Mouse (Mus musculus) MEL (cell line): Measurements from ENCODE around the gene Poc1b. TPM values are rescaled to one million over a fixed set of nuclear protein-coding genes. Genes with fewer than 3 reads are reported as not detected.

Experiments
- polyA plus RNA-seq, 2 experiments: library from polyadenylated mRNA; stranded (reverse) in 1 of 2; unstranded in 1 of 2; fragments of >175 nt in 1 of 2; fragments of >200 nt in 1 of 2; gene quantifications; 2 replicates each; pipeline versions ENCODE4 v1.2.1 to v1.2.4; 2012; ENCODE audit warnings: low replicate concordance in 2 of 2, low read depth in 1 of 2; ENCODE audit not compliant: insufficient read length in 2 of 2, insufficient read depth in 1 of 2, missing spikeins in 1 of 2
- total RNA-seq: library from RNA; depleted of rRNA; stranded (reverse); fragments of 300-350 nt; gene quantifications from 2 replicates; pipeline ENCODE4 v1.2.3, GENCODE M21; 2012; rRNA removed

The Poc1b gene
- total and polyA plus RNA-seq, 3 experiments: 3.3 to 15.3 TPM; not detected in 1

Other genes starting within 250 kb of the Poc1b start
- gene Atp2b1, start 192.6 kb upstream of the Poc1b start, total RNA-seq: 23.5 and 29.4 TPM in 2 replicates
- 10 to 100 TPM in 1 of 2 experiments, not detected in 1; 26.6 TPM for gene Atp2b1, start 192.6 kb upstream of the Poc1b start, polyA plus RNA-seq
- gene Galnt4, start 1.1 kb downstream of the Poc1b start, total RNA-seq: 1.2 and 1.7 TPM in 2 replicates
- 1 to 10 TPM in 1 of 2 experiments, not detected in 1; 1.6 TPM for gene Galnt4, start 1.1 kb downstream of the Poc1b start, polyA plus RNA-seq
- not detected in 2 replicates for gene Phxr2, start 19.3 kb downstream of the Poc1b start, total RNA-seq
- not detected for gene Phxr2, start 19.3 kb downstream of the Poc1b start, polyA plus RNA-seq
- 8.2 and 12.6 TPM in 2 replicates for gene Dusp6, start 156.2 kb downstream of the Poc1b start, total RNA-seq
- 10 to 100 TPM in 1 of 2 experiments, not detected in 1; 11.9 TPM for gene Dusp6, start 156.2 kb downstream of the Poc1b start, polyA plus RNA-seq